Mouse (Mus musculus) C2C12 (cell line): ENCODE results near the gene Metap1d. TPM values are rescaled to one million over a fixed set of nuclear protein-coding genes. Genes with fewer than 3 reads are reported as not detected.

Source experiments
- H3K27me3 ChIP-seq: one replicate; pipeline ENCODE4 v1.6.1; 2011; ENCODE audit not compliant: control insufficient read depth, insufficient read depth, insufficient read length
- H3K36me3 ChIP-seq: one replicate; pipeline ENCODE4 v1.6.1; 2011; ENCODE audit not compliant: control insufficient read depth, insufficient read depth
- H3K4me3 ChIP-seq: one replicate; pipeline ENCODE4 v1.5.1; 2011; ENCODE audit warnings: mild to moderate bottlenecking, control low read depth; ENCODE audit not compliant: poor library complexity, insufficient read depth, severe bottlenecking
- H3K79me2 ChIP-seq: one replicate; pipeline ENCODE4 v1.6.1; 2011; ENCODE audit not compliant: control insufficient read depth, insufficient read depth
- H3K79me3 ChIP-seq: one replicate; pipeline ENCODE4 v1.6.1; 2011; ENCODE audit warnings: low read depth, control low read depth
- H3ac ChIP-seq: one replicate; pipeline ENCODE3; 2011; ENCODE audit warnings: low read depth; ENCODE audit not compliant: control insufficient read depth, insufficient read length
- CEBPB ChIP-seq: IDR thresholded peaks from one replicate; pipeline ENCODE4 v1.6.1; 2011; ENCODE audit warnings: low read depth, mild to moderate bottlenecking, control low read depth, moderate library complexity
- CTCF ChIP-seq: IDR thresholded peaks from one replicate; pipeline ENCODE4 v1.5.1; 2011; ENCODE audit not compliant: control insufficient read depth, insufficient read depth, insufficient read length
- FOSL1 ChIP-seq: IDR thresholded peaks from one replicate; pipeline ENCODE4 v1.8.0; 2011; ENCODE audit warnings: mild to moderate bottlenecking, low read length; ENCODE audit not compliant: poor library complexity, insufficient read depth, severe bottlenecking
- MAX ChIP-seq: IDR thresholded peaks from one replicate; pipeline ENCODE4 v1.6.1; 2011; ENCODE audit warnings: mild to moderate bottlenecking, control low read depth
- MYOD1 ChIP-seq: IDR thresholded peaks from one replicate; pipeline ENCODE4 v1.6.1; 2011; ENCODE audit warnings: low read depth; ENCODE audit not compliant: control insufficient read depth, insufficient read length
- MYOG ChIP-seq: IDR thresholded peaks from one replicate; pipeline ENCODE4 v1.6.1; 2011; ENCODE audit not compliant: control insufficient read depth, insufficient read length; ENCODE audit errors: extremely low read depth
- USF1 ChIP-seq: IDR thresholded peaks from one replicate; pipeline ENCODE4 v1.6.1; 2011; ENCODE audit warnings: low read depth, mild to moderate bottlenecking, control low read depth, moderate library complexity
- polyA plus RNA-seq: library from polyadenylated mRNA; unstranded; fragments of >200 nt; fragmentation: generic; extraction: Trizol; gene quantifications from one replicate; pipeline ENCODE4 v1.2.1, GENCODE M21; 2012; ENCODE audit warnings: missing spikeins

The Metap1d gene
- polyA plus RNA-seq, 1 experiment: 10.2 TPM

DNA sequence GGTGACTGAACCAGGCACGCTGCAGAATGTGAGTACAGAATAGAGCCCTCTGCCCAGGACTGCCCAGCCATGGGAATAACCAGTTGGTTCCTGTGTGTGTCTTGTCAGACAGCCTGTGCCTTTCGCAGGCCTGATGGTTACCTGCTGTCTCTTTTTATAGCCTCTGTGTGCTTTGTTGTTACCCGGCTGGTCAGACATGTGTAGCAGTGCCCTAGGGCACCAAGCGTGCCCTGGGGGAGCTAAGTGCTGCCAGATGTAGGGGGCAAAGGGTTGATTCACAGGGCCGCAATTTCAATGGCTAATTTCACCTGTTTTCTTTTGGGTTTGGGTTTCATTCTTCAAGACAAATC is 30.6 kb downstream of the Metap1d start:
- Histone ChIP-seq H3K27me3 (no peaks in the 10 kb centered on the region), H3K79me3 (no peaks in the 10 kb centered on the region), H3K4me3 (no peak overlapping the region), H3K36me3 (no peaks in the 10 kb centered on the region), H3ac (no peak overlapping the region), H3K79me2 (no peaks in the 10 kb centered on the region)
- no peak for TF ChIP-seq FOSL1
- no peak for TF ChIP-seq CEBPB
- no peak for TF ChIP-seq USF1
- TF ChIP-seq CTCF: no peak

- no peaks in the 10 kb centered on the region for H3K79me3 ChIP-seq
- no peak overlapping the region for H3K4me3 ChIP-seq
- H3K79me2 ChIP-seq: no peaks in the 10 kb centered on the region
- TF ChIP-seq CTCF: no peak
- TF ChIP-seq USF1: no peak
- TF ChIP-seq MAX: no peak
- no peak for TF ChIP-seq MYOD1
- TF ChIP-seq FOSL1: no peak
- TF ChIP-seq CEBPB: no peak
- no peak for TF ChIP-seq MYOG
- H3K27me3 ChIP-seq: no peaks in the 10 kb centered on the region
- no peaks in the 10 kb centered on the region for H3K36me3 ChIP-seq
- no peak overlapping the region for H3ac ChIP-seq
Measured at GRCm38 (mm10) chr2:71491295-71491694, 38.2 kb downstream of the Metap1d start.

DNA sequence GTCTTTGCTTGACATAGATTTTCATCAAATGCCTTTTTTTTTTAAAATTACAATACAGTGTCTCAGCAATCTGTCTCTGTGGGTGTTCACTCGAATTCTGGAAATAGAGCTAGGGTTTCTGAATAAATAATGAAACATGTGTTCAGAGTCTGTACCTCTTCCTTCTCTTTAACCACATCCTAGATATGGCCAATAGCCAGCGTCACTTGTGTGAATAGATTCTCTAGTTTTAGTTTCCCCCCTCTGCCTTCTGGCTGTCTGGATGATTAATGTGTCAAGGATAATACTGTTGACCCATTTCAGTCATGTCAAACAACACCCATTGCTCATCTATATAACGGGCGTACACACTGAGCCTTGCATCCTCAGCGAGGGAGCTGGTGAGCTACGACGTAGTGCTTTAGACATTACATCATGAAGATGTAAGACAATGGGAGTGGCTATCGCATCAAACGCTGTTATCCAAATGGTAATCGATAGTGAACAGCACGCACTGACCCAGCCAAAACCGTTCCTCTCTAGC is 40.1 kb downstream of the Metap1d start:
- H3K4me3 ChIP-seq: no peak overlapping the region
- H3ac ChIP-seq: no peak overlapping the region
- H3K79me2 ChIP-seq: no peaks in the 10 kb centered on the region
- H3K27me3 ChIP-seq: no peaks in the 10 kb centered on the region
- TF ChIP-seq MAX (no peak), CTCF (no peak), USF1 (no peak), FOSL1 (no peak), MYOG (no peak), MYOD1 (no peak), CEBPB (no peak)
- no peaks in the 10 kb centered on the region for H3K79me3 ChIP-seq
- no peaks in the 10 kb centered on the region for H3K36me3 ChIP-seq

DNA sequence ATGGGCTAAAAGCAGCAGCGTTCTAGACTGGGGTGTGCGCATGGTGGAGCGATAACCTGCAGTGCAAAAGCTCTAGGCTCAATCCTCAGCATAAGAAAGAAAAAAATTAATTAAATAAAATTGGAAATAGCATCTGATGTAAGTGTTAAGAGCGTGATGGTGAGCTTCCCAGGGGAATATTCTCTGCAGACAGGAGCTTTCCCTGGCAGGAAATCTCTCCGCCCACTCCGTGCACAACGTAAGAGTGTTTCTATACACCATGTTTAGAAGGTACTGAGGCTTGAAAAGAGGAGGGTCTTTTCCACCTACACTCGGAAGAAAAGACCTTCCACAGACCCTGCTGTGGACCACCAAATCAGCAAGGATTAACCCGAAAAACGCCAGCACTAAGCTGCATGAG is 41.4 kb downstream of the Metap1d start:
- H3K4me3 ChIP-seq: no peak overlapping the region
- H3ac ChIP-seq: no peak overlapping the region
- H3K79me3 ChIP-seq: no peaks in the 10 kb centered on the region
- H3K27me3 ChIP-seq: no peaks in the 10 kb centered on the region
- no peaks in the 10 kb centered on the region for H3K79me2 ChIP-seq
- no peaks in the 10 kb centered on the region for H3K36me3 ChIP-seq
- TF ChIP-seq MYOG (no peak), CEBPB (no peak), MYOD1 (no peak), MAX (no peak), FOSL1 (no peak), CTCF (no peak), USF1 (no peak)

DNA sequence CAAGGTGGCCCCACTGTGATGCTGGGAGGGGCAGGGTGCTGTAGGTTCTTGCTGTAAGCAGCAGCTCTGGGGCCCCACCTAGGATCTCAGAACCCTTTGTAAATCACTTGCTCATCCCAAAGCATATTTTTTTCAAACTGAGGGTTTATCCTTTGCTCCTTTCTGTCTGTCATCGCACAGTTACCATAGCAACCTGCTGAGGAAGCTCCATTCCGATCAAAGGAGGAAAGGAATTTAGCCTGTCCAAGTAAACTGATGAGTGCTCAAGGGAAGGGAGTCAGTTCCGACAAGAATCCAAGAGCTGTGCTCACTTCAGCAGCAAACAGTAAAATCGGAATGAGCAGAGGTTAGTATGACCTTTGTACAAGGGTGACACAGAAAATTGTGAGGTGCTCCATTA is 41.9 kb downstream of the Metap1d start:
- Histone ChIP-seq H3K79me3 (no peaks in the 10 kb centered on the region), H3K79me2 (no peaks in the 10 kb centered on the region), H3K4me3 (no peak overlapping the region), H3K27me3 (no peaks in the 10 kb centered on the region), H3ac (no peak overlapping the region), H3K36me3 (no peaks in the 10 kb centered on the region)
- no peak for TF ChIP-seq CEBPB
- TF ChIP-seq FOSL1: no peak
- TF ChIP-seq CTCF: no peak
- no peak for TF ChIP-seq MYOD1

DNA sequence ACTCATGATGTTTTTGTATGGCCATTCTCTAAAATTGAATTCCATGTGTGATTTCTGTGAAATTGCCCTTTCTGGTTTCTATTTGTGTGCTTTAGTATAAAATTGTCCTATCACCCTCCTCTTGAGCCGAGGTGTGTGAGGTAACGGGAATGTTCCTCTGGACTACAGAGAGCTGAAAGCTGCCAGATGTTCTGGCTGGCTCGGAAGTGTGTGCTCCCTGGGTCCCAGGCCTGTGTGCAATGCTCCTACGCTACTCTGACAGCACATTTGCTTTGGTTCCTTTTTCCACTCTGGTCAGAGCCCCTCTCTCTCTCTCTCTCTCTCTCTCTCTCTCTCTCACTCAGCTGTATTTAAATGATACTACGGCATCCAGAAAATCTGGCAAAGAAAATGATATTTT is 44.1 kb downstream of the Metap1d start:
- Histone ChIP-seq H3ac (no peak overlapping the region), H3K79me3 (no peaks in the 10 kb centered on the region), H3K36me3 (no peaks in the 10 kb centered on the region), H3K4me3 (no peak overlapping the region), H3K79me2 (no peaks in the 10 kb centered on the region), H3K27me3 (no peaks in the 10 kb centered on the region)
- TF ChIP-seq CTCF (no peak), MYOG (no peak), MAX (no peak), CEBPB (no peak), FOSL1 (no peak), USF1 (no peak), MYOD1 (no peak)
